Mouse (Mus musculus) intestine, postnatal 0 days (tissue): ENCODE data around the gene Ube2q1. TPM values are rescaled to one million over a fixed set of nuclear protein-coding genes. Genes with fewer than 3 reads are reported as not detected.
"Not testable (repeated sequence)": the region's sequence is repeated elsewhere in the genome, so short reads cannot be mapped to it uniquely, and the experiment has no call there.

Source experiments
- ATAC-seq: fragments of 200-750 bp; cut with Nextera tagmentation; 2 replicates; pipeline ENCODE4 v1.8.0; 2017; ENCODE audit warnings: mild to moderate bottlenecking, moderate TSS enrichment, moderate library complexity
- H3K27ac ChIP-seq: fragments of 300-500 bp; sonication (generic); 2 replicates; pipeline ENCODE4 v1.5.1; 2014; ENCODE audit warnings: mild to moderate bottlenecking, low read depth, low read length, moderate library complexity
- H3K27me3 ChIP-seq: fragments of 300-500 bp; sonication (generic); replicated peaks from 2 replicates; pipeline ENCODE4 v1.6.1; 2014; ENCODE audit warnings: low read length, mixed read lengths; ENCODE audit not compliant: control insufficient read depth, insufficient read depth
- H3K36me3 ChIP-seq: fragments of 300-500 bp; sonication (generic); 2 replicates; pipeline ENCODE4 v1.6.1; 2014; ENCODE audit warnings: mild to moderate bottlenecking, moderate library complexity; ENCODE audit not compliant: control insufficient read depth, insufficient read depth
- H3K4me1 ChIP-seq: fragments of 300-500 bp; sonication (generic); replicated peaks from 2 replicates; pipeline ENCODE4 v1.6.1; 2014; ENCODE audit warnings: antibody characterized with exemption, low read length, mixed read lengths; ENCODE audit not compliant: control insufficient read depth, insufficient read depth
- H3K4me2 ChIP-seq: fragments of 300-500 bp; sonication (generic); replicated peaks from 2 replicates; pipeline ENCODE4 v1.6.1; 2014; ENCODE audit warnings: low read depth, mild to moderate bottlenecking, moderate library complexity
- H3K4me3 ChIP-seq: fragments of 300-500 bp; sonication (generic); 2 replicates; pipeline ENCODE4 v1.5.1; 2014; ENCODE audit warnings: low read depth, low read length
- H3K9ac ChIP-seq: fragments of 300-500 bp; sonication (generic); 2 replicates; pipeline ENCODE4 v1.6.1; 2014; ENCODE audit warnings: mild to moderate bottlenecking, low read depth, low read length
- H3K9me3 ChIP-seq: fragments of 300-500 bp; sonication (generic); 2 replicates; pipeline ENCODE4 v1.6.1; 2016; ENCODE audit warnings: mixed run types; ENCODE audit not compliant: control insufficient read depth
- CTCF ChIP-seq: sonication (generic); IDR thresholded peaks from 2 replicates; pipeline ENCODE4 v1.5.1; 2016; ENCODE audit warnings: low read depth, mild to moderate bottlenecking, control low read depth, antibody characterized with exemption, moderate library complexity
- WGBS: fragments of 180-500 bp; shearing (Covaris S2); extraction: QIAGEN DNeasy Blood & Tissue Kit; methylation state at CpG from one replicate; pipeline ENCODE4 v1.1.7; 2014; 5-methylcytosine and 5-hydroxymethylcytosine counted together
- polyA plus RNA-seq: library from polyadenylated mRNA; unstranded; fragments of >200 nt; fragmentation: Nextera tagmentation; extraction: Ambion mirVana; gene quantifications from 2 replicates; pipeline ENCODE4 v1.2.1, GENCODE M21; 2015

The Ube2q1 gene
- polyA plus RNA-seq, 1 experiment from 2014 or later: 22.1 TPM

DNA sequence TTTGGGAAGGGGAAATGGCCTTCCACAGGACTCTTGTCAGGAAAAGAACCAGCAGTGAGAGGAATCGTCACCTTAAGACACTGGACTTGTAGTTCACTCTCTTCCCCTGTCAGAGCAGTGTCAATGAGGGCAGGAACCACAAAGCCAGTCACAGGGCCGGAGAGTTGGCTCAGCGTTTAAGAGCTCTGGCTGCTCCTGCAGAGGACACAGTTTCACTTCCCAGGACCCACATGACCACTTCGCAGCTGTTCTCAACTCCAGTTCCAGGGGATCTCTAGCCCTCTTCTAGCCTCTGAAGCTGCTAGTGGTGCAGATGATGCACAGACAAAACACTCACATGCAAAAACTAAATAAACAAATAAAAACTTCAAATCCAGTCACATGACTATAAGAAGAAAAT, 22.9 kb downstream of the Ube2q1 start:
- WGBS: 38% methylated on average over 4 of the region's 4 CpGs
- H3K9ac ChIP-seq: no peak overlapping the region
- no peak for ATAC-seq
- no peak overlapping the region for H3K4me3 ChIP-seq
- H3K27me3 ChIP-seq: no peaks in the 10 kb centered on the region
- no peak overlapping the region for H3K4me2 ChIP-seq
- no peak for TF ChIP-seq CTCF
- no peaks in the 10 kb centered on the region for H3K4me1 ChIP-seq
- no peaks in the 10 kb centered on the region for H3K36me3 ChIP-seq
- no peaks in the 10 kb centered on the region for H3K9me3 ChIP-seq
- H3K27ac ChIP-seq: no peak overlapping the region

DNA sequence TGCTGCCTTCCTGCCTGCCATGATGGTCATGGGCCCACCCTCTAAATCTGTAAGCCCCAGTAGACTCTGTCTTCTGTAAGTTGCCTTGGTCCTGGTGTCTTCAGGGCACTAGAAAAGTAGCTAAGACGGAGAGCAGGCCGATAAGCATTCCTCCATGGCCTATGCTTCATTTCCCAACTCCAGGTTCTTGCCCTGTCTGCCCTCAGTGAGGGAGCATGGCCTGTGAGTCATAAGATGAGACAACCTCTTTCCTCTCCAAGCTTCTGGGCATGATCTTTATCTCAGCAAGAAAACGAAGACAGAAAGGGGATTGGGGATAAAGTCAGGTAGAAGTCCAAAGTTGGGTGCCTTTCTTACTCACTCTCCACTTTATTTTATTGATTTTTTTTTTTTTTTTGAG, 25.1 kb downstream of the Ube2q1 start:
- no peak overlapping the region for H3K4me2 ChIP-seq
- no peak for ATAC-seq
- H3K4me1 ChIP-seq: no peaks in the 10 kb centered on the region; the same call in 1 of the 2 replicates
- no peaks in the 10 kb centered on the region for H3K9me3 ChIP-seq
- no peak overlapping the region for H3K4me3 ChIP-seq
- H3K36me3 ChIP-seq: no peaks in the 10 kb centered on the region
- no peaks in the 10 kb centered on the region for H3K27me3 ChIP-seq
- WGBS: 66% methylated on average over 3 of the region's 3 CpGs
- TF ChIP-seq CTCF: no peak
- H3K27ac ChIP-seq: no peak overlapping the region
- no peak overlapping the region for H3K9ac ChIP-seq

DNA sequence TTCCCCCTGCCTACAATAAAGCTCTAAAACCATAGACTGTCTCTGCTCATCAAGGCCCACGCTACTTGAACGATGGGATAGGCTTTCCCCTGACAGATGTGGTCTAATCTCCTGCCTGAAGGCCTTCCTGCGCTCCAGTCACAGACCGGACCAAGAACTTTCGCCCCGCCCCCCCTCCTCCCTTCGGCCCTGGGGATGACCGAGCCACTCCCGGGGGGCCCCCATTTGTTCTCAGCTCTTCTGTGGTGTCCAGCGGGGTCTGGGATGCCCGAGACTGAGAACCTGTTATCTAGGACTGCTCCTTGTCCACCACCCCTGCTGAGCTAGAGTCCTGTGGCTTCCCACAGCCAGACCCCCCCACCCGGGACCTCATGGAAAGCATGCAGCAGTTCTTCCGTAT, 26.1 kb downstream of the Ube2q1 start:
- peak overlapping the region; percentile 41 for H3K4me2 ChIP-seq
- no peak for TF ChIP-seq CTCF
- whole genome bisulfite sequencing: 18% methylated on average over 13 of the region's 13 CpGs
- no peak overlapping the region for H3K9ac ChIP-seq
- H3K4me1 ChIP-seq: no peaks in the 10 kb centered on the region; the same call in 1 of the 2 replicates
- no peak overlapping the region for H3K4me3 ChIP-seq
- H3K27ac ChIP-seq: no peak overlapping the region
- no peaks in the 10 kb centered on the region for H3K36me3 ChIP-seq
- ATAC-seq: no peak
- H3K27me3 ChIP-seq: no peaks in the 10 kb centered on the region
- no peaks in the 10 kb centered on the region for H3K9me3 ChIP-seq

DNA sequence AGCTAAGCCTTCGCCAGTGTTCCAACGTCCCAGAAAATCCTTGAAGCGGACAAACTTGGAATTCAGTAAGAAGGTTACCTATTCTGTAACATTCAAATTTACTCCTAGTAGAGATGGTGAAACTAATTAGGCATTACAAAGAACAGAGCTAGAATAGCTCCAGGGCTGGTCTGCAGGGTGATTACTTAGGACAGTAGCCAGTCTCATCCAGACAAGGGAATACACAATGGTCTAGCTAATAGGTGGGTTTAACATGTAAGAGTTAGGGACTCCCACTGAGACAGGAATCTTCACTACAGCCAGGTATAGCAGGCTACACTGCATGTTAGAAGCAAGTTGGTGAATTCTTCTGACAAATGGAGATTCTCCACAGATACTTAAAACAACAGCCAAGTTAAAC, 26.7 kb downstream of the Ube2q1 start:
- not testable (repeated sequence) for H3K4me2 ChIP-seq, ATAC-seq, H3K36me3 ChIP-seq, H3K9ac ChIP-seq, H3K27ac ChIP-seq, H3K27me3 ChIP-seq, H3K9me3 ChIP-seq, H3K4me3 ChIP-seq, H3K4me1 ChIP-seq
- 71% methylated on average over 3 of the region's 3 CpGs for WGBS

DNA sequence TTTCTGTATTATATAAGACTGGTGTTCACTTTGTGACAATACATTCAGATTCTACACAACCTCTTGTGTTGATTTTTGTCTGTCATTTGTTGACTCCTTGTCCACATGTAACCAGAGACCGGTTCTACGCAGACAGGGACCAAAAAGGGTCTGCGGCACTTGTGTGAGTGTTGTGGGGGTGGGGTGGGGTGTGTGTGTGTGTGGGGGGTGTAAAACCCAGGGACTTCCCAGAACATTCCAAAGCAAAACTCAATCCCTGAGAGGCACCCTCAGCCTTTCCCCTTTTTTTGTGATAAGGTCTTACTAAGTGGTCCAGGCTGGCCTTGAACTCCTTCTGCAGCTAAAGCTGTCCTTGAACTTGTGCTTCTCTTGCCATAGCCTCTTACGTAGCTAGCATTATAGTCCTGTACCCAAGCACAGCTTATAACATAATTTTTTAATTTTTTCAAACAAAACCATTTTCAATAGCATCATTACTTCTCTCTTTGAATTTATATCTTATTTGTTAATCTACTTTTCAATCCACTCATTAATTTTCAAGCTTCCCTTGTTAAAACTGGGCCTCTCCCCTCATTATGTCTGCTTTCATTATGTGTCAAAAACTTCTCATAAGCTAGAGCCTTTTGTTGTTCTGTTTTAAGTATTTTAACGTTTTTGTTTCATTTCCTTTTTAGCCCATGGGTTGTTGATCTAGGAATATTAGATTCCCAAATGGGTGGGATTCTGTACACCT, 27.5 kb downstream of the Ube2q1 start:
- no peak for TF ChIP-seq CTCF

DNA sequence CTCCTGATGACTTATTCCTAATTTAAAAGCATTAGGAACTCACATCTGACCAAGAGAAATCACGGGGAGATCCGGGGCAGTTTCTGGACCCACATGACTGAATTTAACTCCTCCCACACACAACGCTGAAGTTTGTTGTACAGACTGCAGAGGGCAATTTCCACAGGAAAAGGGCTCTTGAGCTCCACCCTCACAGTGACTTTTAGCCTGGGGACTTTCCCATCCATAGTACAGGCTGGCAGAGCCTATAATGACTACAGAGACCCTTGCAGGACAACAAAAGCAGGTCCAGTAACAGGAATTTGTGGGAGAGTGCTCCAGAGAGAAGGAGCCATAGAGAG, 28.1 kb downstream of the Ube2q1 start:
- peak; percentile 42 for TF ChIP-seq CTCF

More for the DNA sequence above, 27.5 kb downstream of the Ube2q1 start:
- no peak overlapping the region for H3K9ac ChIP-seq
- H3K27ac ChIP-seq: no peak overlapping the region
- no peaks in the 10 kb centered on the region; the same call in 1 of the 2 replicates for H3K4me1 ChIP-seq
- H3K36me3 ChIP-seq: no peaks in the 10 kb centered on the region
- H3K4me3 ChIP-seq: no peak overlapping the region
- no peak for ATAC-seq
- no peaks in the 10 kb centered on the region for H3K9me3 ChIP-seq
- H3K4me2 ChIP-seq: peak overlapping the region; percentile 35; the same call in 1 of the 2 replicates
- WGBS: 69% methylated on average over 5 of the region's 5 CpGs
- no peaks in the 10 kb centered on the region for H3K27me3 ChIP-seq

DNA sequence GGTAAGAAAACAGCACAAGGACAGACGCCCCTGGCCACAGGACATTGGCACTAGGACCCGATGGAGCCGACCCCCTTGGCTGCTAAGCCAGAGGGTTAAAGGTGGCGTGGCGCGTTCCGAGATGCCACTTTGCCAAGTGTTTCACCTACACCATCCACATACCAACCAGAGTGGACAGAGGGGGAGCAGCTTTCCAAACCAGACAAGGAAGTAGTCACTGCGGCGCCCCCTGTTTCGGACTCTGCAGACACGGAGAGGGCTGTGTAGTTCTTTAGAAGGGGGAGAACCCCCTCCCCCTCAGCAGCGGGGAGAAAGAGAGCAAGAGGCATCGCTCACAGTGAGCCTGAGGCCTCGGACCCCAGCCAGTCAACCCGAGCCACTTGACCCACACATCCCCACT, 29.5 kb downstream of the Ube2q1 start:
- Histone ChIP-seq H3K4me2 (no peak overlapping the region), H3K4me1 (no peaks in the 10 kb centered on the region; the same call in 1 of the 2 replicates), H3K27ac (no peak overlapping the region), H3K4me3 (no peak overlapping the region), H3K27me3 (no peaks in the 10 kb centered on the region), H3K9ac (no peak overlapping the region), H3K9me3 (no peaks in the 10 kb centered on the region), H3K36me3 (no peaks in the 10 kb centered on the region)
- WGBS: 84% methylated on average over 15 of the region's 15 CpGs
- TF ChIP-seq CTCF: no peak
- ATAC-seq: no peak

More for the DNA sequence above, 28.1 kb downstream of the Ube2q1 start:
- WGBS: 5% methylated on average over 3 of the region's 3 CpGs
- H3K9ac ChIP-seq: no peak overlapping the region
- H3K4me2 ChIP-seq: peak overlapping the region; percentile 35; the same call in 1 of the 2 replicates
- H3K4me3 ChIP-seq: no peak overlapping the region
- ATAC-seq: peak; percentile 59; the same call in 1 of the 2 replicates
- H3K4me1 ChIP-seq: no peaks in the 10 kb centered on the region; the same call in 1 of the 2 replicates
- H3K36me3 ChIP-seq: no peaks in the 10 kb centered on the region
- no peaks in the 10 kb centered on the region for H3K9me3 ChIP-seq
- H3K27me3 ChIP-seq: no peaks in the 10 kb centered on the region
- no peak overlapping the region for H3K27ac ChIP-seq
